Mouse (Mus musculus): ENCODE results near the gene Lsm14b. TPM values are rescaled to one million over a fixed set of nuclear protein-coding genes. Genes with fewer than 3 reads are reported as not detected.

Gene Lsm14b
- polyA plus RNA-seq (2015; fragmentation: Nextera tagmentation; extraction: Ambion mirVana), result 1.6 and 1.7 TPM in 2 replicates

GRCm38 (mm10) chr2:180024401-180025098 is at the start of gene Lsm14b:
Lsm14b (plus strand) TSS chr2:180024987.
- TF ChIP-seq EP300 (IDR thresholded peaks at IDR 0.05; ENCODE audit: low read depth) (no peak), CTCF (IDR thresholded peaks at IDR 0.05; ENCODE audit: low read depth) (no peak)
- Histone ChIP-seq H3K27me3 (ENCODE audit: insufficient read depth, low read length) (no peaks in the 10 kb centered on the region; the same call in 1 of the 2 replicates), H3K9ac (replicated peaks) (peak within 1 kb of the TSS; percentile 93), H3K36me3 (replicated peaks; ENCODE audit: insufficient read depth, low read length) (peaks cover 15% of the 10 kb centered on the region), H3K9me3 (ENCODE audit: low read length) (no peaks in the 10 kb centered on the region), H3K4me3 (ENCODE audit: low read depth, low read length) (peak within 1 kb of the TSS; percentile 89), H3K4me1 (ENCODE audit: insufficient read depth) (peaks cover 23% of the 10 kb centered on the region), H3K4me2 (ENCODE audit: low read depth, low read length) (peak within 1 kb of the TSS; percentile 98), H3K27ac (ENCODE audit: low read depth) (peak within 1 kb of the TSS; percentile 96)
- 2% methylated on average over 60 of the region's 80 CpGs for WGBS (ENCODE audit: insufficient replicate concordance)
- DNase-seq (peak; percentile 99), ATAC-seq (peak; percentile 93)

- DNase-seq, result peak; percentile 55
- peaks cover 40% of the 10 kb centered on the region for H3K4me1 ChIP-seq (ENCODE audit: insufficient read depth)
- ATAC-seq, result no peak
- peak overlapping the region; percentile 98 for H3K27ac ChIP-seq (ENCODE audit: low read depth)
- H3K4me2 ChIP-seq (ENCODE audit: low read depth, low read length), result peak overlapping the region; percentile 98
- no peaks in the 10 kb centered on the region for H3K36me3 ChIP-seq (replicated peaks; ENCODE audit: insufficient read depth, low read length)
- H3K9ac ChIP-seq (replicated peaks), result peak overlapping the region; percentile 89
- H3K4me3 ChIP-seq (ENCODE audit: low read depth, low read length), result peak overlapping the region; percentile 76; the same call in 1 of the 2 replicates
- no peak for TF ChIP-seq CTCF (IDR thresholded peaks at IDR 0.05; ENCODE audit: low read depth)
- TF ChIP-seq EP300 (IDR thresholded peaks at IDR 0.05; ENCODE audit: low read depth), result no peak
- WGBS (ENCODE audit: insufficient replicate concordance), result 4% methylated on average over 4 of the region's 82 CpGs
- H3K9me3 ChIP-seq (ENCODE audit: low read length), result no peaks in the 10 kb centered on the region
- no peaks in the 10 kb centered on the region for H3K27me3 ChIP-seq (ENCODE audit: insufficient read depth, low read length)
Measured at GRCm38 (mm10) chr2:179975851-179976250, 48.9 kb upstream of the Lsm14b start.

GRCm38 (mm10) chr2:179976295-179976627 is 48.5 kb upstream of the Lsm14b start:
- H3K27me3 ChIP-seq (ENCODE audit: insufficient read depth, low read length), result no peaks in the 10 kb centered on the region
- no peak for DNase-seq
- ATAC-seq, result peak; percentile 33
- H3K4me2 ChIP-seq (ENCODE audit: low read depth, low read length), result peak overlapping the region; percentile 98
- H3K9me3 ChIP-seq (ENCODE audit: low read length), result no peaks in the 10 kb centered on the region
- no peak for TF ChIP-seq CTCF (IDR thresholded peaks at IDR 0.05; ENCODE audit: low read depth)
- no peak for TF ChIP-seq EP300 (IDR thresholded peaks at IDR 0.05; ENCODE audit: low read depth)
- H3K4me1 ChIP-seq (ENCODE audit: insufficient read depth), result peaks cover 40% of the 10 kb centered on the region
- H3K9ac ChIP-seq (replicated peaks), result peak overlapping the region; percentile 89
- H3K4me3 ChIP-seq (ENCODE audit: low read depth, low read length), result peak overlapping the region; percentile 76
- H3K27ac ChIP-seq (ENCODE audit: low read depth), result peak overlapping the region; percentile 98
- WGBS (ENCODE audit: insufficient replicate concordance), result under 1% methylated on average over 21 of the region's 54 CpGs
- no peaks in the 10 kb centered on the region for H3K36me3 ChIP-seq (replicated peaks; ENCODE audit: insufficient read depth, low read length)

- Histone ChIP-seq H3K4me1 (ENCODE audit: insufficient read depth) (peaks cover 40% of the 10 kb centered on the region), H3K9me3 (ENCODE audit: low read length) (no peaks in the 10 kb centered on the region), H3K4me2 (ENCODE audit: low read depth, low read length) (peak within 1 kb of the TSS; percentile 98), H3K36me3 (replicated peaks; ENCODE audit: insufficient read depth, low read length) (no peaks in the 10 kb centered on the region), H3K27me3 (ENCODE audit: insufficient read depth, low read length) (no peaks in the 10 kb centered on the region), H3K27ac (ENCODE audit: low read depth) (peak within 1 kb of the TSS; percentile 98), H3K9ac (replicated peaks) (peak within 1 kb of the TSS; percentile 89), H3K4me3 (ENCODE audit: low read depth, low read length) (peak within 1 kb of the TSS; percentile 76)
- WGBS (ENCODE audit: insufficient replicate concordance), result under 1% methylated on average over 52 of the region's 84 CpGs
- peak; percentile 92 for DNase-seq
- peak; percentile 91 for ATAC-seq
- TF ChIP-seq EP300 (IDR thresholded peaks at IDR 0.05; ENCODE audit: low read depth) (no peak), CTCF (IDR thresholded peaks at IDR 0.05; ENCODE audit: low read depth) (no peak)
Measured at GRCm38 (mm10) chr2:179976628-179977343, 48.0 kb upstream of the Lsm14b start, which contains the start of gene Taf4. Taf4 (minus strand) TSS chr2:179976646.

DNA sequence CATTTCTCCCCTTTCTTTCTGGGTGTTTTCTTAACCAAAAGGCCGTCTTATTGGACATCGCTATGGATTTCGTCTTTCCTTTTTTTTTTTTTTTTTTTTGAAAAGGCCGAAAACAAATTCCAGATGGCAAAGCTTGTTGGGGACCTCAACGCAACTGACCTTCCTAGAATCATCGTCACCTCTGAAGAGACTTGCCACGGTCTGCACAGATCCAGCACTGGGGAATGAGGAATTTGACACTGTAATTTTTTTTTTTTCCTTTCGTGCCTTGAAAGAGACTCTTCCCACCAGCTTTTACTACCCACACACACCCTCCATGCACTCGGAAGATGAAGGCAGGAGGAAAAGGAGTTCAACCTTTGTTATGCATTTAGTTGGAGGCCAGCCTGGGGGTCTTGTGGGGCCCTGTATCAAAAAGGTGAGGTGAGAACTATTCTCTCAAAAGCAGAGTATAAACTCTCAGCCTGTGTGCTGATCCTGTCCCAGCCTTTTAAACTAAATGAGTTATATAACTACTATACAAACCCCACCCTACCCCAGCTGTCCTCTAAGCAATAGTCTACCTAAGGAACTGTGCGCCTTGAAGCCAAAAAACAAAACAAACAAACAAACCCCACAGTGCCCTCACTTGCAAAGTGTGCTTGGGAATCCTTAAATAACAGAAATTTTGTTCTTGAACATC is 47.3 kb upstream of the Lsm14b start:
- 13% methylated on average over 10 of the region's 10 CpGs for WGBS (ENCODE audit: insufficient replicate concordance)
- H3K4me2 ChIP-seq (ENCODE audit: low read depth, low read length), result peak overlapping the region; percentile 72
- H3K9ac ChIP-seq (replicated peaks), result peak overlapping the region; percentile 89
- no peaks in the 10 kb centered on the region for H3K36me3 ChIP-seq (replicated peaks; ENCODE audit: insufficient read depth, low read length)
- DNase-seq (no peak), ATAC-seq (no peak)
- peaks cover 34% of the 10 kb centered on the region for H3K4me1 ChIP-seq (ENCODE audit: insufficient read depth)
- TF ChIP-seq CTCF (IDR thresholded peaks at IDR 0.05; ENCODE audit: low read depth), result no peak
- no peak for TF ChIP-seq EP300 (IDR thresholded peaks at IDR 0.05; ENCODE audit: low read depth)
- H3K27me3 ChIP-seq (ENCODE audit: insufficient read depth, low read length), result no peaks in the 10 kb centered on the region
- peak overlapping the region; percentile 98 for H3K27ac ChIP-seq (ENCODE audit: low read depth)
- peak overlapping the region; percentile 76 for H3K4me3 ChIP-seq (ENCODE audit: low read depth, low read length)
- H3K9me3 ChIP-seq (ENCODE audit: low read length), result no peaks in the 10 kb centered on the region

DNA sequence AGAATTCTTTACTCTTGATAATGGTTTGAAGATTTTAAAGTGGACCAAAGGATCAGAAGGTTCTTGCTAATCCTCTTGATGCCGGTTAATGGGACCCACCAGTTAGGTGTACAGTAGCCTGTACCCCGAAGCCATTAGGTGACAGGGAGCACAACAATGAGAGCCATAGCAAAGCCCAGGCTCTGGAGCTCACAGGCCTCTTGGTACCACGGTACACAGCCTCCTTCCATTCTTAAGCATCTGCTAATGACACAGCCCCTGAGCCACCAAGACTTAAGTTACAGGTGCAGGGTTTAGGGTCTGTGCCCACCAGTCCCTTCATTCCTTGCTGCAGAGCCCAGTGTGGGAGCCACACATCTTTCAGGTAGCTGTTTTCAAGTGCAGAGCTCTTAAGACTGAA is 46.5 kb upstream of the Lsm14b start:
- no peaks in the 10 kb centered on the region for H3K36me3 ChIP-seq (replicated peaks; ENCODE audit: insufficient read depth, low read length)
- no peak overlapping the region for H3K27ac ChIP-seq (ENCODE audit: low read depth)
- no peaks in the 10 kb centered on the region for H3K27me3 ChIP-seq (ENCODE audit: insufficient read depth, low read length)
- TF ChIP-seq CTCF (IDR thresholded peaks at IDR 0.05; ENCODE audit: low read depth), result no peak
- TF ChIP-seq EP300 (IDR thresholded peaks at IDR 0.05; ENCODE audit: low read depth), result no peak
- no peak overlapping the region for H3K4me3 ChIP-seq (ENCODE audit: low read depth, low read length)
- H3K4me1 ChIP-seq (ENCODE audit: insufficient read depth), result peaks cover 26% of the 10 kb centered on the region
- 81% methylated on average over 3 of the region's 3 CpGs for WGBS (ENCODE audit: insufficient replicate concordance)
- DNase-seq (peak; percentile 10), ATAC-seq (no peak)
- H3K9ac ChIP-seq (replicated peaks), result no peak overlapping the region
- no peaks in the 10 kb centered on the region for H3K9me3 ChIP-seq (ENCODE audit: low read length)
- H3K4me2 ChIP-seq (ENCODE audit: low read depth, low read length), result 0 out of 2 replicates have a peak overlapping the region, but pooled peaks have one; percentile 72

Measured in liver, postnatal 0 days (tissue).